Mouse (Mus musculus) urinary bladder, postnatal 25 days (tissue): ENCODE results near the gene Coa7.

Experiments used
- DNase-seq: peaks from one replicate; pipeline ENCODE4 v3.0.0; 2022; ENCODE audit warnings: low spot score

Coa7 gene

DNA sequence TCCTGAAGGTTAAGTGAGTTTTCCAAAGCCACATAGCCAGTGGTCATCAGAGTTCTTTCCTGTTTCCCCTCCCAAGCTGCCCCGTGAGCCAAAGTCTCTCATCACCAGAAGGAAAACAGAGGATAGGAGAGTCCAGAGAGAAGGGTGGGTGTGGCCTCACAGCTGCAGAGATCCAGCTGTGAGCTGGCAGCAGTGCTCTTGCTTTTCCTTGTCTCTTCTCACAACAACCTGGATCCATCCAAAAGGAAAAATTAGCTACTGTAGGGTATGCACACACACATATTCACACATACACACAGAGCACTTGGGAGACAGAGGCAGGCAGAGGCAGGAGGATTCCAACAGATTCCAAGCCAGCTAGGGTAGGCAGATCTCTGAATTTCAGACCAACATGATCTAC lies 58.1 kb downstream of the Coa7 start:
- no peak for DNase-seq

DNA sequence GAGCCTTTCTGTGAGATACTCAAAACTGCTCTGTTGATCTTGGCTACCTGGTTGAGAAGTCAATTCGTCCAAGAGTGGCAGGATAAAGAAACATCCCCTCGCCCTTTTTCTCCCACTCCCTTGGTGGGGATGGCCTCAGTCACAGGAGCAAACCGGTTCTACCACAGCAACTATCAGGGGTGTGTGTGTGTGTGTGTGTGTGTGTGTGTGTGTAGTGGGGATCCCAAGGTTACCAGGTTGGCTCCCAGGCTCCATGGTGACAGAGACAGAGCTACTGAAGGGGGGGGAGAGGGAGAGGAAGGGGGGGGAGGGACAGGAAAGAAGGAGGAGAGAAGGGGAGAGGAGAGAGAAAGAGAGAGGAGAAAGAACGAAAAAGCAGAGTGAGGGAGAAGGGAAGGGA lies 59.2 kb downstream of the Coa7 start:
- DNase-seq: no peak

DNA sequence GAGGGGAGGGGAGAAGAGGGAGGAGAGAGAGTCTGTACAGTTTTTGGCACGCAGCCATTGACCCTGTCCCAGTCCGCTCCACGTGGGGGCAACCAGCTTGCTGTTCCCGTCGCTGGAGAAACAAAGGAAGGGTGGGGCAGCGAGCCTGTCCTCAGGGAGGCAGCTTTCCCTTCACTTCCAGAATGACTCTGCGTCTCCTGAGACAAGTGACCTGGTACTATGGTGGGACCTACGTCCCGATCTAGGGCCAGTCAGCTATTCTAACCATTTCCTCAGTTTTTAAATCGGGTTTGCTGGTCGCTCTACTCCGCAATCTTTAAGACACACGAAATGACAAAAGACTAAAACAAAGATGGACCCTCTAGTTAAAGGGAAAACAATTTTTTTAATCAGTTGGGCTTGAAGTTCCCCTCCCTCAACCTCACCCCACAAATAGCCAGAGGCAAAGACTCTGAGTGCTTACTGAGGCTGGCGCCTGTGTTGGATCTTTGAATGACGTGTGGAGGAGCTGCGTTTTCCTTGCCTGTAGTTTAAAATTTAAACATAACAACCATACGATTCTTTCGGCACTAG lies 59.8 kb downstream of the Coa7 start:
- peak; percentile 60 for DNase-seq

DNA sequence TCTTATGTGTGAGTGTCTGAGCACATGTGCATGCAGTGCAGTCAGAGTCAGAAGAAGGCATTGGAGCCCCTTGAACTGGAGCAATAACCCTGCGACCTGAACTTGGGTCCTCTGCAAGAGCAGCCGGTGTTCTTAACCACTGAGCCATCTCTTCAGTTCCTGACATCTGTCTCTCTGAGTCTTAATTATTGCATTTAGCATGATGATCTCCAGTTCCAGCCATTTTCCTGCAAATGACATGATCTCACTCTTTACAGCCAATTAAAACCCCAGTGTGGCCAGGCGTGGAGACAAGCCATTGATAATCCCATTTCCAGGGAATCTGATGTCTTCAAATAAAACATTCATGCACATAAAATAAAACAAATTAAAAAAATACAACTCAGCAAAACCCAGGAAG lies 60.8 kb downstream of the Coa7 start:
- no peak for DNase-seq

DNA sequence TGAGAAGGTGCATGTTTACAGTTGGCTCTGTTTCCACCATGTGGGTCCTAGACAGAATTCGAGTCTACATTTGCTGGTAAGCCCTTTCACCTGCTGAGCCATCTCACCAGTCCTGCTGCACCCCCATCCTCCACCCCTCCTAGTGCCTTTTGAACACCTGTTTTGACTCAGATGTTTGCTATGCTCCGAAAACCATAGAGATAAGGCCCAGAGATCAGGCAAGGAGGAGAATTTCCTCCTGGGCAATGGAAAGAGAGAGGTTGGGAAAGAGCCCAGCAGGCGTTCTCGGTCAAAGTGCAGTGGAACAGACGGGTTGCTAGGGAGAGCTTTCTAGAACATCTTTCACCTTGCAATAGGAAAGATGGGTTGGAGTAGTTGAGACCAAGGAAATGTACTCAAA lies 63.2 kb downstream of the Coa7 start:
- DNase-seq: no peak
